Mouse (Mus musculus) forebrain, embryonic 10.5 days (tissue): ENCODE measurements around the gene Pde9a. TPM values are rescaled to one million over a fixed set of nuclear protein-coding genes. Genes with fewer than 3 reads are reported as not detected.
A peak's percentile ranks its signal among the peaks of the same experiment; 100 is the strongest.

Source experiments
- DNase-seq: peaks from one replicate; pipeline ENCODE4 v3.0.0-alpha.2; 2017; ENCODE audit warnings: low spot score; ENCODE audit errors: extremely low spot score
- H3K27ac ChIP-seq: fragments of 300-500 bp; sonication (generic); 2 replicates; pipeline ENCODE4 v1.5.1; 2016; ENCODE audit warnings: mild to moderate bottlenecking
- H3K27me3 ChIP-seq: fragments of 300-500 bp; sonication (generic); 2 replicates; pipeline ENCODE4 v1.6.1; 2016; ENCODE audit warnings: mild to moderate bottlenecking; ENCODE audit not compliant: poor library complexity, severe bottlenecking
- H3K36me3 ChIP-seq: fragments of 300-500 bp; sonication (generic); replicated peaks from 2 replicates; pipeline ENCODE4 v1.6.1; 2016; ENCODE audit warnings: mild to moderate bottlenecking, moderate library complexity
- H3K4me1 ChIP-seq: fragments of 300-500 bp; sonication (generic); 2 replicates; pipeline ENCODE4 v1.6.1; 2016
- H3K4me3 ChIP-seq: fragments of 300-500 bp; sonication (generic); 2 replicates; pipeline ENCODE4 v1.5.1; 2016; ENCODE audit warnings: mild to moderate bottlenecking, moderate library complexity
- H3K9me3 ChIP-seq: fragments of 300-500 bp; sonication (generic); 2 replicates; pipeline ENCODE4 v1.6.1; 2016; ENCODE audit warnings: mild to moderate bottlenecking, moderate library complexity
- WGBS: fragments of 180-500 bp; shearing (Covaris S2); methylation state at CpG from one replicate; pipeline ENCODE4 v1.1.7; 2016; 5-methylcytosine and 5-hydroxymethylcytosine counted together
- polyA plus RNA-seq: library from polyadenylated mRNA; unstranded; fragments of >200 nt; fragmentation: Nextera tagmentation; extraction: Ambion mirVana; gene quantifications from 2 replicates; pipeline ENCODE4 v1.2.1, GENCODE M21; 2016

Pde9a gene
- polyA plus RNA-seq, 1 experiment from 2014 or later = 16.8 TPM

- Histone ChIP-seq H3K27ac (no peak overlapping the region), H3K4me3 (no peak overlapping the region), H3K9me3 (no peaks in the 10 kb centered on the region), H3K36me3 (peaks cover 4% of the 10 kb centered on the region; the same call in 1 of the 2 replicates), H3K4me1 (peaks cover 27% of the 10 kb centered on the region), H3K27me3 (peaks cover 8% of the 10 kb centered on the region)
- no peak for DNase-seq
- WGBS = 83% methylated on average over 2 of the region's 2 CpGs
Measured at GRCm38 (mm10) chr17:31393811-31394210, 7.8 kb downstream of the Pde9a start.

DNA sequence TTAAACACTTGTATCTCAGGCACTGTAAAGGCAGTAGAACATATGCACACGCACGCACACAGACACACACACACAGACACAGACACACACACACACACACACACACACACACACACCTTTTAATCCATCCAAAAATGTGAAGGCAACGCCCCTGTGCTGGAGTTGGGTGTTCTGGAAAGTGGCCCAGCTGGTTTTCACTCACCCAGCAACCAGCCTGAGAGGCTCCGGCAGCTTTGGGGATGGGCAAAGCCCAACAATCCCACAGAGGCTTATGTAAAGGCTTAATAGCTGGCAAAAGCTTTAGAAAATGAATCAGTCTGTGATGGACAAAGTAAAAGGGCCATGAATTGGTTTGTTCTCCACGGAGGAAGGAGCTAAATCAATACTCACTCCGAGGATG is 14.3 kb downstream of the Pde9a start:
- 87% methylated on average over 6 of the region's 6 CpGs for WGBS
- H3K27me3 ChIP-seq = no peaks in the 10 kb centered on the region

GRCm38 (mm10) chr17:31401160-31401559 is 15.2 kb downstream of the Pde9a start:
- Histone ChIP-seq H3K27me3 (no peaks in the 10 kb centered on the region), H3K27ac (no peak overlapping the region), H3K9me3 (no peaks in the 10 kb centered on the region), H3K4me3 (no peak overlapping the region), H3K36me3 (peaks cover 9% of the 10 kb centered on the region), H3K4me1 (peaks cover 26% of the 10 kb centered on the region)
- 90% methylated on average over 3 of the region's 3 CpGs for WGBS
- DNase-seq = no peak

More for the DNA sequence above, 14.3 kb downstream of the Pde9a start:
- H3K9me3 ChIP-seq = no peaks in the 10 kb centered on the region
- peaks cover 20% of the 10 kb centered on the region for H3K4me1 ChIP-seq
- no peak overlapping the region for H3K4me3 ChIP-seq
- no peak for DNase-seq
- peaks cover 9% of the 10 kb centered on the region for H3K36me3 ChIP-seq
- no peak overlapping the region for H3K27ac ChIP-seq

- Histone ChIP-seq H3K4me1 (peaks cover 40% of the 10 kb centered on the region), H3K36me3 (peaks cover 9% of the 10 kb centered on the region), H3K27me3 (no peaks in the 10 kb centered on the region), H3K9me3 (no peaks in the 10 kb centered on the region), H3K27ac (0 out of 2 replicates have a peak overlapping the region, but pooled peaks have one; percentile 33), H3K4me3 (no peak overlapping the region)
- WGBS = 87% methylated on average over 8 of the region's 8 CpGs
- DNase-seq = no peak
Measured at GRCm38 (mm10) chr17:31402713-31403112, 16.7 kb downstream of the Pde9a start.

DNA sequence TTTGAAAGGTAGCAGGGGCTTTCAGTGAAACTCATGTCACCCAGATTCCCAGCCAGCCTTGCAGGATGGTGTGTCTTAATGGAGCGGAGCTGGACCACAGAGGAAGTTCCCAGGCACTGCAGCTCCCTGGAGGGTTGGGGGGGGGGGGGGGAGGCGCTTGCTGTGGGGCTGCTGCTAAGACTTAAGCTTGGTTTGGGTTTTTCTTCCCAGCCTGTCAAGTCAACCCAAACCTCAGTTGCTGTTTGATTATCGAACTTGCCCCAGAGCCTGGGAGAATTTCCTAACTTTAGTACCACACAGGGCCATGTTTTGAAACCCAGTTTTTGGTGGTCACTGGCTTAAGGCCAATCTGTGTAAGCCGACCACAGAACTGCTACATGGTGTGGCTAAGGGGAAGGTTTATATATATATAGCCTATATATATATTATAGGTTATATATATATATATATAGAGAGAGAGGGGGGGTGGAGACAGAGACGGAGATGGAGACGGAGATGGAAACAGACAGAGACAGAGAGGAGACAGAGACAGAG is 19.8 kb downstream of the Pde9a start:
- no peak overlapping the region for H3K27ac ChIP-seq
- peaks cover 62% of the 10 kb centered on the region for H3K4me1 ChIP-seq
- 66% methylated on average over 6 of the region's 6 CpGs for WGBS
- H3K36me3 ChIP-seq = peaks cover 9% of the 10 kb centered on the region
- H3K4me3 ChIP-seq = no peak overlapping the region
- no peak for DNase-seq
- no peaks in the 10 kb centered on the region for H3K9me3 ChIP-seq
- 0 out of 2 replicates have a peak, but pooled peaks cover 8% of the 10 kb centered on the region for H3K27me3 ChIP-seq

DNA sequence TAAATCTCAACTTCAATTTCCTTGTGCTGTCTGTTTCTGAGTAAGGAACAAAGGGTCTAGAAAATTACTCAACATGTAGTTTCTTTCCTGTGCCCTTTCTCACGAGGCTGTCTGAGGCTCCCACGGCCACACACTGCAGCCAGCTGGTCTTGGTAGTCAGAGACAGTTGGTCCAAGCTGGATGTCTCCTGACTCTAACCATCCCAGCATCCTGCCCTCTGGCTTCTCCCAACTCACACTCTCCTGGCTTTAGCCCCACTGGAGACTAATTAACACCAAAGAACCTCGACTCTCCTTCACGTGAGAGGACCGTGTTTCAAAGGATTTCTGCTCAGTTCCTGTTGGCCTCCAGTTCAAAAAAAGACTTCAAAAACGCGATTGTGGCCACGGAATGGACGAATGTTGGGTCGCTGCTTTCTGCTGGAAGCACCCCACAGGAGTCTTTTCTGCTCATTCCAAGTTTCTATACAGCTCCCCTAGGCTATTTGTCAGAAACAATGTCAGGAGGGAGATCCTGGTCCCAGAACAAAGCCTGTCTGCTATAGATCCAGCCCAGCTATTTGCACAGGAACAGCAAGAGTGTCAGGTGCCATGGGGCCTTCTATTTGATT is 23.8 kb downstream of the Pde9a start:
- 0 out of 2 replicates have a peak, but pooled peaks cover 8% of the 10 kb centered on the region for H3K27me3 ChIP-seq
- 10% methylated on average over 10 of the region's 10 CpGs for WGBS
- peaks cover 9% of the 10 kb centered on the region for H3K36me3 ChIP-seq
- H3K9me3 ChIP-seq = no peaks in the 10 kb centered on the region
- peak; percentile 61 for DNase-seq
- H3K4me3 ChIP-seq = peak overlapping the region; percentile 27
- peak overlapping the region; percentile 86 for H3K27ac ChIP-seq
- H3K4me1 ChIP-seq = peaks cover 66% of the 10 kb centered on the region

DNA sequence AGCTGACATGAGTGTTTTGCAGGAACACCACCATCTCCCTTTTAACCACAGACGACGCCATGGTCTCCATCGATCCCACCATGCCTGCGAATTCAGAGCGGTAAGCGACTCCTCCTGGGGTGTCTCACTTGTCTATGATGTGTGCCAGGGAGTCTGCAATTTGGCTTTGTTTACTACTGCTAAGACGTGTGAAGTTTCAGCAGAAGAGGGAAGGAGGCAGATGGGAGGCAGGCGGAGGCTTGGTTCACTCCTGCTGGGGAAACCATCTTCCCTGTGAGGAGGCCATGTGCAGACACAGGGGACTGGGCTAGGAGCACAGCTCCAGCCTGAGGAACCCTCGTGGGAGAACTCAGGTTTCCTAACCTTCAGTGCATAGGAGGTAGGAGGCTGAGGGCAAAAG is 29.2 kb downstream of the Pde9a start:
- Histone ChIP-seq H3K27me3 (no peaks in the 10 kb centered on the region), H3K36me3 (peaks cover 32% of the 10 kb centered on the region), H3K4me1 (peaks cover 29% of the 10 kb centered on the region), H3K4me3 (no peak overlapping the region), H3K27ac (no peak overlapping the region), H3K9me3 (no peaks in the 10 kb centered on the region)
- no peak for DNase-seq
- WGBS = 85% methylated on average over 9 of the region's 9 CpGs

- peaks cover 33% of the 10 kb centered on the region for H3K4me1 ChIP-seq
- WGBS = 92% methylated on average over 17 of the region's 17 CpGs
- H3K36me3 ChIP-seq = peaks cover 32% of the 10 kb centered on the region
- DNase-seq = no peak
- no peak overlapping the region for H3K27ac ChIP-seq
- H3K27me3 ChIP-seq = no peaks in the 10 kb centered on the region
- H3K4me3 ChIP-seq = no peak overlapping the region
- H3K9me3 ChIP-seq = no peaks in the 10 kb centered on the region
Measured at GRCm38 (mm10) chr17:31418804-31419597, 33.0 kb downstream of the Pde9a start.

DNA sequence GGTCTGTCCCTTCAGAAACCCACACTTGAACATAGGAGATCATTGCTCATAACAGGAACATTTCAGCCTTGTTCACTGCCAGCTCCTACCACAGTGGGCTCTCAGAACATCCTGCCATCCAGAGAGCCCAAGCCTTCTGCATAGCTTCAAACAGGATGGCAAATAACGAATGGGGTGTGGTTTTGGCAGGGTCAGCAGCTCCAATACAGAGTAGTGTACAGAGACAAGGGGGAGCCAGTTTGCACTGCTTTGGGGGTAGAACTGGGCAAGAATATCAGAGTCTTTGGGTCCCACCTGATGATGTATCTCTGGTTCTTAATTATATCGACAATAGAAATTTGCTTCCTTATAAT is 33.6 kb downstream of the Pde9a start:
- no peak for DNase-seq
- no peaks in the 10 kb centered on the region for H3K27me3 ChIP-seq
- H3K27ac ChIP-seq = no peak overlapping the region
- no peaks in the 10 kb centered on the region for H3K9me3 ChIP-seq
- H3K4me3 ChIP-seq = no peak overlapping the region
- peaks cover 35% of the 10 kb centered on the region for H3K4me1 ChIP-seq
- WGBS = 68% methylated on average over 2 of the region's 2 CpGs
- peaks cover 28% of the 10 kb centered on the region for H3K36me3 ChIP-seq

- no peak for DNase-seq
- Histone ChIP-seq H3K27ac (no peak overlapping the region), H3K4me1 (peaks cover 39% of the 10 kb centered on the region), H3K4me3 (no peak overlapping the region), H3K27me3 (no peaks in the 10 kb centered on the region), H3K36me3 (peaks cover 27% of the 10 kb centered on the region), H3K9me3 (no peaks in the 10 kb centered on the region)
- WGBS = 60% methylated on average over 3 of the region's 3 CpGs
Measured at GRCm38 (mm10) chr17:31419995-31420394, 34.0 kb downstream of the Pde9a start.

GRCm38 (mm10) chr17:31420658-31421057 is 34.6 kb downstream of the Pde9a start:
- 86% methylated on average over 16 of the region's 16 CpGs for WGBS
- Histone ChIP-seq H3K4me3 (no peak overlapping the region), H3K27ac (no peak overlapping the region), H3K4me1 (peaks cover 45% of the 10 kb centered on the region), H3K36me3 (peaks cover 21% of the 10 kb centered on the region), H3K27me3 (no peaks in the 10 kb centered on the region), H3K9me3 (no peaks in the 10 kb centered on the region)
- DNase-seq = no peak

DNA sequence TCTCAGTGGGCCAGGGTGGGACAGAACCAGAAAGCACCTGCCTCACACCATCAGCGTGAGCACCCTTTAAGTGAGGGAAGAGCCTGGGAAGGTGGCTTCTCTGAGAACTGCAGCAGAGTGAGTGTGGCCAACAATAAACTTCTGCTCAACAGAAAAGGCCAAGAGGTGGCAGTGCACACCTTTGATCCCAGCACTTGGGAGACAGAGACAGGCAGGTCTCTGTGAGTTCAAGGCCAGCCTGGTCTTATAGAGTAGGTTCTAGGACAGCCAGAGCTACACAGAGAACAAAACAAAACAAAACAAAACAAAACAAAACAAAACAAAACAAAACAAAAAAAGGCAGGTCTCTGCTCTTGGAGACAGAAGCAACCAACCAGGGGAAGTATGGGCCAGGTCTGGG is 36.4 kb downstream of the Pde9a start:
- H3K4me3 ChIP-seq = no peak overlapping the region
- H3K27me3 ChIP-seq = no peaks in the 10 kb centered on the region
- WGBS = 92% methylated on average over 1 of the region's 1 CpGs
- peaks cover 4% of the 10 kb centered on the region; the same call in 1 of the 2 replicates for H3K36me3 ChIP-seq
- H3K9me3 ChIP-seq = no peaks in the 10 kb centered on the region
- DNase-seq = no peak
- H3K4me1 ChIP-seq = peaks cover 59% of the 10 kb centered on the region
- no peak overlapping the region for H3K27ac ChIP-seq

DNA sequence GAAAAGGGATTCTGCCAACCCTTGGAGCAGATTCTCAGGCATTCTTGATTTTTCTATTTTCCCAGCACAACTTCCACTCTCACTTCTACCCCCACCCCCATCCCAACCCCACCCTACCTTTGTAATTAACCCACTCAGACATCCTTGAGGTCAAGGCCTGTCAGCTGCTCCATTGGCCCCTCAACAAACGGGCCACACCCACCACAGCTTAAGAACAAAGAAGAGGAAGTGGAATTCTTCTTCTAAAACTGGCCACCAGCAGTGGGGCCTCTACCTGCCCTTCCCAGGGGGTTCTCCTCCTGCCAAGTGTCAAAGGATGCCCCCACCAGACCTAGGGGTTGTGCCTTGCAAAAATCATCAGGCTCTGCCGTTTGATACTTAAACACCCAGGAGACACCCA is 37.0 kb downstream of the Pde9a start:
- no peak overlapping the region for H3K4me3 ChIP-seq
- no peak for DNase-seq
- H3K4me1 ChIP-seq = peaks cover 65% of the 10 kb centered on the region
- no peaks in the 10 kb centered on the region for H3K27me3 ChIP-seq
- 0 out of 2 replicates have a peak overlapping the region, but pooled peaks have one; percentile 20 for H3K27ac ChIP-seq
- WGBS = 64% methylated on average over 2 of the region's 2 CpGs
- no peaks in the 10 kb centered on the region for H3K9me3 ChIP-seq
- H3K36me3 ChIP-seq = 0 out of 2 replicates have a peak, but pooled peaks cover 3% of the 10 kb centered on the region
